Comparison of ENCODE assay signal across 30 mouse cellular contexts in genomic region chr6:45258047-45258446, GRCm38 (mm10).
"Had no signal": no experiment of that assay in that cellular context is flagged by ENCODE, and none has a peak within 500 bp of the region (broad histone marks: within the 10 kb centered on the region; RNA-seq: fewer than 3 reads in every experiment).

No protein-coding gene starts in this region.

- H3K4me1 ChIP-seq: limb, embryonic 10.5 days; limb, embryonic 12.5 days; limb, embryonic 13.5 days; limb, embryonic 15.5 days; liver, embryonic 12.5 days; liver, embryonic 13.5 days; liver, embryonic 15.5 days; lung, embryonic 15.5 days; midbrain, embryonic 10.5 days; midbrain, embryonic 12.5 days; midbrain, embryonic 15.5 days; neural tube, embryonic 12.5 days had no signal

- H3K4me2 ChIP-seq: limb, embryonic 12.5 days; limb, embryonic 13.5 days; limb, embryonic 15.5 days; liver, embryonic 11.5 days; liver, embryonic 12.5 days; liver, embryonic 13.5 days; liver, embryonic 15.5 days; lung, embryonic 14.5 days; lung, embryonic 15.5 days; midbrain, embryonic 12.5 days; midbrain, embryonic 15.5 days; neural tube, embryonic 12.5 days had no signal

- H3K36me3 ChIP-seq: limb, embryonic 10.5 days; limb, embryonic 12.5 days; limb, embryonic 13.5 days; limb, embryonic 15.5 days; liver, embryonic 12.5 days; liver, embryonic 13.5 days; liver, embryonic 15.5 days; lung, embryonic 15.5 days; midbrain, embryonic 10.5 days; midbrain, embryonic 12.5 days; midbrain, embryonic 15.5 days; neural tube, embryonic 12.5 days had no signal

- H3K4me3 ChIP-seq: limb, embryonic 10.5 days; limb, embryonic 12.5 days; limb, embryonic 13.5 days; limb, embryonic 15.5 days; liver, embryonic 12.5 days; liver, embryonic 13.5 days; liver, embryonic 15.5 days; lung, embryonic 15.5 days; megakaryocyte, embryonic 14.5 days; midbrain, embryonic 10.5 days; midbrain, embryonic 12.5 days; midbrain, embryonic 15.5 days; myocyte; neural tube, embryonic 12.5 days had no signal

- H3K9me3 ChIP-seq: limb, embryonic 10.5 days; limb, embryonic 12.5 days; limb, embryonic 13.5 days; limb, embryonic 15.5 days; liver, embryonic 12.5 days; liver, embryonic 13.5 days; liver, embryonic 15.5 days; lung, embryonic 15.5 days; megakaryocyte, embryonic 14.5 days; midbrain, embryonic 12.5 days; midbrain, embryonic 15.5 days; neural tube, embryonic 12.5 days had no signal

- H3K9ac ChIP-seq: limb, embryonic 12.5 days; limb, embryonic 13.5 days; limb, embryonic 15.5 days; liver, embryonic 12.5 days; liver, embryonic 13.5 days; liver, embryonic 14.5 days; liver, embryonic 15.5 days; liver, postnatal 0 days; lung, embryonic 14.5 days; lung, embryonic 15.5 days; midbrain, embryonic 12.5 days; midbrain, embryonic 15.5 days; neural tube, embryonic 12.5 days had no signal

- DNase-seq: left cerebral cortex, postnatal 4 days; liver; liver, embryonic 13.5 days; liver, postnatal 0 days; lung, adult 18-20 months; lung, adult 2 months; lung, embryonic 14.5 days; lung, postnatal 10 days; lung, postnatal 14 days; lung, postnatal 36 days; lung, postnatal 4 days; midbrain, embryonic 14.5 days had no signal

- H3K27me3 ChIP-seq: limb, embryonic 12.5 days; limb, embryonic 13.5 days; limb, embryonic 15.5 days; liver, embryonic 12.5 days; liver, embryonic 13.5 days; liver, embryonic 15.5 days; lung, embryonic 15.5 days; megakaryocyte, embryonic 14.5 days; midbrain, embryonic 12.5 days; midbrain, embryonic 15.5 days; neural tube, embryonic 12.5 days had no signal

- ATAC-seq: liver, embryonic 12.5 days; liver, postnatal 0 days; lung, postnatal 0 days; midbrain, embryonic 15.5 days; midbrain, embryonic 16.5 days had no signal

- H3K27ac ChIP-seq: limb, embryonic 10.5 days; limb, embryonic 12.5 days; limb, embryonic 13.5 days; limb, embryonic 15.5 days; liver, embryonic 12.5 days; liver, embryonic 13.5 days; liver, embryonic 14.5 days; liver, embryonic 15.5 days; lung, embryonic 15.5 days; macrophage; midbrain, embryonic 10.5 days; midbrain, embryonic 12.5 days; midbrain, embryonic 15.5 days; neural tube, embryonic 12.5 days had no signal
